31 mouse cellular contexts compared by ENCODE assay signal in the genomic region with DNA sequence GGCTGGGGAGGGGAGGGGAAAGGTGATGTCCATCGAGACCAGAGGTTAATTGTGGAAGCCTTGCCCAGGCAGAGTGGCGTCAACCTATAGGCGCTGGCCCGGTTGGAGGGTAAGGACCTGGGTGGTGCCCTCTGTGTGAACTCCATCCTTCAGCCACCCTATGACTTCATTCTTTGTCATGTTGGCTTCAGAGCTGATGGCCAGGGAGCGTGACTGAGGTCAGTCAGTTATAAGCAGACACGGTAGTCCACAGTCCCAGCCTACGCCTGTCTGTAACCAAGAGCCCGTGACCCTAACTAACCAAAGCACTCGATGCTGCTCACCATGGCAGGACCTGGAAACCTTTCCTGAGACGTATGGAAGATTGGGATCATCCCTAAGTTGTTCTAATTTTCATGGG. TPM values are rescaled to one million over a fixed set of nuclear protein-coding genes. Genes with fewer than 3 reads are reported as not detected.
DNase-seq lines count a peak whose midpoint lies in the region; ATAC-seq and TF ChIP-seq lines count a peak whose summit lies in the region.
"Had no signal": no experiment of that assay in that cellular context is flagged by ENCODE, and none has a peak within 500 bp of the region (broad histone marks: within the 10 kb centered on the region; RNA-seq: fewer than 3 reads in every experiment).

No protein-coding gene starts in this region.

- CTCF ChIA-PET in Patski (lab: Charles Lee): interaction anchor here (2.5 kb wide), 1 partner anchor 14 kb away, joined by 5 read pairs; no protein-coding TSS in a partner anchor

- no peak for TF ChIP-seq CTCF in kidney, postnatal 0 days (IDR thresholded peaks at IDR 0.05; ENCODE audit: low read depth)
- no peak for TF ChIP-seq CTCF in Patski (IDR thresholded peaks at IDR 0.05)

- H3K9me3 ChIP-seq in hindbrain, embryonic 11.5 days (ENCODE audit: control insufficient read depth, low read length): no peaks in the 10 kb centered on the region
- H3K9me3 ChIP-seq in hindbrain, embryonic 12.5 days (replicated peaks): no peaks in the 10 kb centered on the region
- no peaks in the 10 kb centered on the region for H3K9me3 ChIP-seq in kidney, postnatal 0 days (replicated peaks; ENCODE audit: low read length)
- H3K9me3 ChIP-seq: forebrain, embryonic 10.5 days; forebrain, embryonic 13.5 days; heart, embryonic 15.5 days; hindbrain, embryonic 13.5 days had no signal

- no peak overlapping the region for H3K4me3 ChIP-seq in hindbrain, embryonic 11.5 days (ENCODE audit: low read depth, low read length)
- no peak overlapping the region for H3K4me3 ChIP-seq in hindbrain, embryonic 12.5 days
- H3K4me3 ChIP-seq in kidney, postnatal 0 days (replicated peaks; ENCODE audit: low read depth, low read length): no peak overlapping the region
- H3K4me3 ChIP-seq: forebrain, embryonic 10.5 days; forebrain, embryonic 13.5 days; heart, adult 2 months; heart, embryonic 15.5 days; hindbrain, embryonic 13.5 days had no signal

- H3K36me3 ChIP-seq in hindbrain, embryonic 11.5 days (ENCODE audit: control insufficient read depth, insufficient read depth, low read length): no peaks in the 10 kb centered on the region
- H3K36me3 ChIP-seq in hindbrain, embryonic 12.5 days: no peaks in the 10 kb centered on the region
- H3K36me3 ChIP-seq in kidney, postnatal 0 days (ENCODE audit: insufficient read depth, low read length): no peaks in the 10 kb centered on the region
- H3K36me3 ChIP-seq: forebrain, embryonic 10.5 days; G1E; heart, embryonic 15.5 days had no signal

- DNase-seq in hindbrain, embryonic 11.5 days (ENCODE audit: low spot score): peak; percentile 22
- no peak for DNase-seq in kidney, postnatal 0 days (ENCODE audit: low spot score)
- DNase-seq in kidney, postnatal 4 days: no peak
- DNase-seq in Patski (ENCODE audit: low read depth, low spot score): no peak
- DNase-seq in testis, postnatal 10 days (ENCODE audit: low spot score): no peak
- no peak for DNase-seq in heart, adult 8-10 months (ENCODE audit: low spot score)
- DNase-seq: adrenal gland, adult 2 months; adrenal gland, postnatal 14 days; cerebellum, adult 11 months; cerebellum, adult 2 months; cerebellum, adult 9-11 months; cerebellum, postnatal 25 days; embryo, embryonic 11 days; gastrocnemius, postnatal 10 days; gastrocnemius, postnatal 36 days; heart, adult 2 months; heart, postnatal 10 days; heart, postnatal 36 days; kidney, adult 11 months had no signal

- H3K4me2 ChIP-seq in hindbrain, embryonic 11.5 days (replicated peaks; ENCODE audit: low read depth, low read length): no peak overlapping the region
- no peak overlapping the region for H3K4me2 ChIP-seq in hindbrain, embryonic 12.5 days (replicated peaks)
- no peak overlapping the region for H3K4me2 ChIP-seq in kidney, postnatal 0 days (ENCODE audit: low read length)
- H3K4me2 ChIP-seq: forebrain, embryonic 13.5 days; heart, embryonic 11.5 days; heart, embryonic 15.5 days; hindbrain, embryonic 13.5 days had no signal

- in situ Hi-C loops in Patski (cut with MboI; ENCODE audit: low pct_unique_long_range_greater_than_20kb): no loop called here

- H3K4me1 ChIP-seq in hindbrain, embryonic 11.5 days (replicated peaks; ENCODE audit: control insufficient read depth, insufficient read depth, low read length): peaks cover 12% of the 10 kb centered on the region
- peaks cover 27% of the 10 kb centered on the region for H3K4me1 ChIP-seq in hindbrain, embryonic 12.5 days
- no peaks in the 10 kb centered on the region for H3K4me1 ChIP-seq in kidney, postnatal 0 days (replicated peaks; ENCODE audit: insufficient read depth, low read length)

- no peak for ATAC-seq in hindbrain, embryonic 11.5 days (ENCODE audit: low FRiP score)
- no peak for ATAC-seq in hindbrain, embryonic 12.5 days (ENCODE audit: low FRiP score)
- peak; percentile 87 for ATAC-seq in kidney, postnatal 0 days (replicated peaks; ENCODE audit: low FRiP score, low read depth)
- ATAC-seq in Patski: peak; percentile 34
- ATAC-seq: CD4-positive, CD25-positive, alpha-beta regulatory T cell, adult 4 months; forebrain, embryonic 13.5 days; forebrain, embryonic 16.5 days; hindbrain, postnatal 0 days; inflammation-experienced regulatory T-cells, adult 6 months had no signal

- peak overlapping the region; percentile 54 for H3K27ac ChIP-seq in hindbrain, embryonic 11.5 days (ENCODE audit: low read depth, low read length)
- H3K27ac ChIP-seq in hindbrain, embryonic 12.5 days: no peak overlapping the region
- no peak overlapping the region for H3K27ac ChIP-seq in kidney, postnatal 0 days
- H3K27ac ChIP-seq: forebrain, embryonic 10.5 days; forebrain, embryonic 13.5 days; heart, adult 2 months; heart, embryonic 15.5 days; hindbrain, postnatal 0 days had no signal

- 55% methylated on average over 10 of the region's 10 CpGs for WGBS in hindbrain, embryonic 11.5 days
- 44% methylated on average over 10 of the region's 10 CpGs for WGBS in hindbrain, embryonic 12.5 days
- WGBS in kidney, postnatal 0 days: 48% methylated on average over 10 of the region's 10 CpGs

- no peaks in the 10 kb centered on the region for H3K27me3 ChIP-seq in hindbrain, embryonic 11.5 days (ENCODE audit: control insufficient read depth, insufficient read depth, low read length)
- 0 out of 2 replicates have a peak, but pooled peaks cover 4% of the 10 kb centered on the region for H3K27me3 ChIP-seq in hindbrain, embryonic 12.5 days
- no peaks in the 10 kb centered on the region for H3K27me3 ChIP-seq in kidney, postnatal 0 days (ENCODE audit: insufficient read depth, low read length)
- H3K27me3 ChIP-seq in Patski: no peaks in the 10 kb centered on the region
- H3K27me3 ChIP-seq: forebrain, embryonic 13.5 days; heart, embryonic 15.5 days; hindbrain, embryonic 13.5 days had no signal

- POLR2A ChIA-PET in Patski (lab: Charles Lee): no interaction called here

- H3K9ac ChIP-seq in hindbrain, embryonic 11.5 days (ENCODE audit: low read depth, low read length): no peak overlapping the region
- H3K9ac ChIP-seq in hindbrain, embryonic 12.5 days: no peak overlapping the region
- no peak overlapping the region for H3K9ac ChIP-seq in kidney, postnatal 0 days (ENCODE audit: low read depth, low read length)
- H3K9ac ChIP-seq: forebrain, embryonic 13.5 days; heart, embryonic 15.5 days; hindbrain, embryonic 13.5 days had no signal

RNA-seq across cellular contexts. Expression of gene Slc37a1, which starts 26.1 kb away (rescaled TPM):
- polyA plus RNA-seq in hindbrain, embryonic 11.5 days (2014; fragmentation: Nextera tagmentation; extraction: Ambion mirVana): 13.0 and 13.3 TPM in 2 replicates
- polyA plus RNA-seq in hindbrain, embryonic 12.5 days (2016; fragmentation: Nextera tagmentation; extraction: Ambion mirVana): 15.5 and 15.8 TPM in 2 replicates
- 2.8 and 3.9 TPM in 2 replicates for polyA plus RNA-seq in kidney, postnatal 0 days (2015; fragmentation: Nextera tagmentation; extraction: Ambion mirVana)
- polyA plus RNA-seq in Patski (2021): 4.5 TPM
- total RNA-seq in heart, adult 8-10 months (2022): 10 to 100 TPM in 2 of 4 experiments, 1 to 10 TPM in 2; 7.9 to 11.9 (median 10.0) TPM
- polyA plus RNA-seq: G1E had no signal

RNA-seq across cellular contexts. Expression of gene Rsph1, which starts 35.5 kb away (rescaled TPM):
- polyA plus RNA-seq in hindbrain, embryonic 11.5 days (2014; fragmentation: Nextera tagmentation; extraction: Ambion mirVana): 5.1 TPM in 2 replicates
- 6.9 and 8.2 TPM in 2 replicates for polyA plus RNA-seq in hindbrain, embryonic 12.5 days (2016; fragmentation: Nextera tagmentation; extraction: Ambion mirVana)
- polyA plus RNA-seq in kidney, postnatal 0 days (2015; fragmentation: Nextera tagmentation; extraction: Ambion mirVana): 1.3 and 2.2 TPM in 2 replicates
- polyA plus RNA-seq in Patski (2021): 3.1 TPM
- 1 to 10 TPM in 2 of 4 experiments, under 1 TPM in 2; 0.59 to 1.3 (median 0.91) TPM for total RNA-seq in heart, adult 8-10 months (2022)
- total RNA-seq: common myeloid progenitor, adult 5-6 weeks; G1E had no signal
- polyA plus RNA-seq: G1E had no signal

Comparison
In these comparisons a context has a peak if more than half of its experiments do, and no peak if none do; other contexts are left out.
1. ATAC-seq: peak in kidney, postnatal 0 days (single experiment) and Patski (single experiment); none in hindbrain, embryonic 11.5 days (single experiment) and hindbrain, embryonic 12.5 days (single experiment).